Mouse (Mus musculus) spleen, adult 2 months (tissue): Measurements from ENCODE around the gene Gm10577.

Experiments
- CTCF ChIP-seq: fragments of 200-500 bp; IDR thresholded peaks from 2 replicates; pipeline ENCODE4 v1.5.1; 2011; ENCODE audit warnings: mild to moderate bottlenecking, inconsistent platforms; ENCODE audit not compliant: insufficient read depth, insufficient read length, insufficient replicate concordance; ENCODE audit errors: extremely low read depth
- POLR2A ChIP-seq: fragments of 200-500 bp; IDR thresholded peaks from 2 replicates; pipeline ENCODE4 v1.6.1; 2011; ENCODE audit warnings: low read depth, low read length, inconsistent platforms

- TF ChIP-seq CTCF (no peak), POLR2A (no peak)
These were observed 29.5 kb downstream of the Gm10577 start for GRCm38 (mm10) chr4:100990996-100991395.
